Mouse (Mus musculus) MN1 (cell line): ENCODE measurements around the gene Tmprss11a.

Experiments
- DNase-seq: peaks from one replicate; pipeline ENCODE4 v3.0.0-alpha.2; 2016; ENCODE audit warnings: low spot score

Tmprss11a gene

GRCm38 (mm10) chr5:86468890-86469289, at the start of gene Tmprss11a:
TSS of gene Tmprss11a (minus strand) at chr5:86468990.
- DNase-seq: no peak

- DNase-seq: no peak
Measured at GRCm38 (mm10) chr5:86518500-86518899, 49.7 kb upstream of the Tmprss11a start, which contains the start of gene Tmprss11g. TSS of gene Tmprss11g (minus strand) at chr5:86518600.

DNA sequence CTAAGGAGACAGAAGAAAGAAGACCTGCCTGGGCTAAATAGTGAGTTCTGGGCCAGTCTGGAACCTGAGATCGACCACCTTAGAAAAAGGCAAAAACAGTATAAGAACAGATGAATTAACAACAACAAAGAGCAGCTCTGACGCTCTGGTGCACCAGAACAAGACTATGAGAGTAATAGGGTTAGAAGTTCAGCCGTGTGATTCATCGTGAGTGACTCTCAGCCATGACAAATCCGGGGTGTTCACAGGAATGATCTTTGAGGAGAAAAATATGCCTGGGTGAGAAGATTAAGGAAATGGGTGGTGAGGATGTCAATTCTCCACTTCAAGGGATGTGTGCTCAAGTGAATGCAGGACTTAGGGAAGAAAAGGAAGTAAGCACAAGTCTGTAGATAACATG, 42.7 kb upstream of the Tmprss11a start:
- DNase-seq: no peak

- DNase-seq: no peak
Measured at GRCm38 (mm10) chr5:86493453-86493852, 24.7 kb upstream of the Tmprss11a start.

GRCm38 (mm10) chr5:86482562-86482961, 13.8 kb upstream of the Tmprss11a start:
- DNase-seq: peak; percentile 20

GRCm38 (mm10) chr5:86482031-86482430, 13.2 kb upstream of the Tmprss11a start:
- DNase-seq: no peak

DNA sequence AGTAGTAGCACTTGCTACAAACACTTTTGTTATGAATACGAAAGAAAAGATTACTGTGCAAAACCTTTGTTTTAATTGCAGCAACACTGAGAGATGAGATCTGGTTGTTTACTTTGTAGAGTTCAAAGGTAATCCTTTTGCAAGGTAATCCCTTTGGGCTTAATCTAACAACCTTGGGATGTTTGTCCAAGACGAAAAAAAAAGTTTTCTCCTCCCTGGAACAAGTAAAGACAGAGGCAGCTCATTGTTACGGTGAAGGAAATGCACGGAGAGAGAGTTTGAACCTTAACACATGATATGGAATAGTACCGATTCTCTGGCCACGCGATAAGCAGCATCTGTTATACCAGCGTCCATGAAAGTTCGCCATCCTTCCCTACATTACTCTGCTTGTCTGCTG, 5.1 kb upstream of the Tmprss11a start:
- DNase-seq: no peak

DNA sequence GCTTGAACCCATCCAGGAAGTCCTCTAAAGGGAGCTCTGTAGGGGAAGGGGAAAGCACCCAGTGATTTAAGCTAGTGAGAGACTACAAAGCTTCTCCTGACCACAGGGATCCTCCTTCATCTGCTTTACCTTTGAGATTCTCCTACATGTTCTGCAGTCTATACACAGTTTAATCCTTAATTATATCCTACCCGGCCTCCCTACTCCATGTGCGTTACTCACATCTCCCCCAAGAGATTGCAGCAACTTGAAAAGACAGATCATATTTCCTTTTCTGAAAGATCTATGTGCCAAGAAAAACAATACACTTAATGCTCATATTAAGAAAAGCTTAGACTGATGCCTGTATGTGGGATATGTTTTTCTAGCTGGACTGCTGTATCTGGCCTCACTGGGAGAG, 29.5 kb downstream of the Tmprss11a start:
- no peak for DNase-seq

GRCm38 (mm10) chr5:86438548-86438947, 30.2 kb downstream of the Tmprss11a start:
- DNase-seq: no peak

DNA sequence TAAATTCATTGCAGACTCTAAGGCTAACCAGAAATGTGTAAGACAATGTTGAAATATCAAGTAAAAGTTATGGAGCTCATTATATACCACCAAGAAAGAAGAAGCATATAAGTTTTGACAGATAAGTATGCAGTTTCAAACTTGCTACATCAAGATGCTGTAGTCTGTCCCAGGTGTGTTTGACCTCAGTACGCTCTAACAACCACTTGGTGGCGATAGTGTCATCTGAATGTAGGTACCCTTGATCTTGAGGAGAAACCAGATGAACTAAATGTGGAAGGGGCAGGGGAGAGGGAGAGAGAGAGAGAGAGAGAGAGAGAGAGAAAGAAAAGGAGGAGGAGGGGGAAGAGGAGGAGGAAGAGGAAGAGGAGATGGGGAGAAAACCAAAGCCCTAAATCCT, 36.1 kb downstream of the Tmprss11a start:
- DNase-seq: peak; percentile 16

GRCm38 (mm10) chr5:86431096-86431495, 37.7 kb downstream of the Tmprss11a start:
- DNase-seq: no peak

GRCm38 (mm10) chr5:86421323-86422028, 47.3 kb downstream of the Tmprss11a start:
- DNase-seq: no peak

DNA sequence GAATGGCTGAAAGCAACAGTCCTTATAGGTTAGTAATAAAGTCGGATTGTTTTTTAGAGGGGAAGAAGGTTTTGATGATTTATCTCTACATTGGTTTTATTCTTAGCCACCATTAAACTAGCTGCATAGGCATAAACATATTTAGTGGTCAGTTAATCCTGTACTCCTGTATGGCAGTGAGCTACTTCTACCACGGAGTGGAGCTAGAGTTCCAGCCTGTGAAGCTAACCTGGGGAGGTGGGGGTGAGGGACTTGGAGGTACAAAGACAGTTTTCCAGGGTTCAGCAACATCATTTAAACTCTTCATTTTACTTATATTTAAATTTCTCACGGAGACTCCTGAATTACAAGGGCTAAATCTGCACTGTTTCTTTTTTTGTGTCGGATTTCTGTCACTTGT, 49.3 kb downstream of the Tmprss11a start:
- DNase-seq: no peak

DNA sequence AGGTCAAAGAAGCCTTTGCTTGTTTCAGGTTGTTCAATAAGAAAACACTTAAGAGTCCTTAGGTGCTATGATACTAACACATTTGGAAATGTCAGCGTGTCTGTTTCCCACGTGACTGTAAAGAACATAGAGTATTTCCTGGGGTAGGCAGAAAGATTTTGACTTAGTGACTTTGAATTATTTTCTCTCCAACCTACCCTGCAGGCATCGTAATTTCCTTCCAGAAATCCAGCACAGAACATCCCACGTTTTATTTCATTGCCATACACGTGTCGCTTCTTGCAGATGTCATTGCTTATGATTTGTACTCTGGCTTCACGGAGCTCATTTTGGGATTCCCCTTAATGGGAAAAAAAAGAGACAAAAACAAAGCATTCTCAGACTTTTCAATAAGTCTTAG, 54.5 kb downstream of the Tmprss11a start:
- no peak for DNase-seq

DNA sequence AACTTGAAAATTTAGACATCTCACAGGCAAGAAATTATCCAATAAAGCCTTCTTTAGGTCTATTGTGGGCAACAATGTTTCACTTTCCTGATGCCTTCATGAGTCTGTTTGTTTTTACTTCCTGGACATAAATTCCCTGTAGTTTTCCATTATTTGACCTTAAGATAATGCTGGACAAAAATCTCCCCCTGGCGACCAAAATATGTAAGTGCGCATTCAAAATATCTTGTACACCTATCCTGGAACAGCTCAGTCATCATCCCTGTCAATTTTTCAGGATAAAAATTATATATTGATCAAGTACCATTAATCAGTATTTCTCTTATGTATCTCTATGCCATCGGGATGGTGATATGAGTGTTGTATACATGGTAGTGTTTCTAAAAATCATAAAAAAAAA, 58.0 kb downstream of the Tmprss11a start:
- peak; percentile 16 for DNase-seq

GRCm38 (mm10) chr5:86407941-86408340, 60.8 kb downstream of the Tmprss11a start:
- DNase-seq: no peak

GRCm38 (mm10) chr5:86407191-86407590, 61.6 kb downstream of the Tmprss11a start:
- no peak for DNase-seq

DNA sequence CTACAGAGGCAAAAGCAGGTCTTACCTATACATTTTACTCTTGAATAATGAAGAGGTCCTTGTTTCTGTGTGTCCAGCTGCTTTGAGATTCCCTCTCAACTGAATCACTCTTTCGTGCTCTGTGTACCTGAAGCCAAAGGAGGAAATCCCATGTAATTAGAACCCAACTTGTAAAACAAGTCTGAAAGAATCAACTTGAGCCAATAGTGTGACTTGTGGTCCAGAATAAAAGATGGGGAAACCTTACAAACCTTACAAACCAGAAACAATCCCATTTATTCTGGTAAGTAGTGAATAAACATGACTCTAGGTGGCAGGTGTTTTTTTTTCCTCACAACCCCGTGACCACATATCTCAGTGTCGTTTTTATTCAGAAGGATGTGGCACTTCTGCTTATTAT, 95.5 kb downstream of the Tmprss11a start, which contains the start of gene Tmprss11d:
Gene Tmprss11d (minus strand): TSS at position 101 of the 400 bp plus-strand sequence.
- DNase-seq: no peak
